Mouse (Mus musculus): ENCODE data around the gene Bcl11b. TPM values are rescaled to one million over a fixed set of nuclear protein-coding genes. Genes with fewer than 3 reads are reported as not detected.

Gene Bcl11b
- total and polyA plus RNA-seq, 3 experiments: not detected

GRCm38 (mm10) chr12:107939177-107939576 is 64.2 kb downstream of the Bcl11b start:
- H3K4me1 ChIP-seq (ENCODE audit: control insufficient read depth in 1 of 2, insufficient read depth in 2 of 2): no peaks in the 10 kb centered on the region
- no peak overlapping the region for H3K4me2 ChIP-seq (ENCODE audit: insufficient read depth, low read depth, poor library complexity, severe bottlenecking)
- TF ChIP-seq SMC3 (IDR thresholded peaks at IDR 0.05; ENCODE audit: low read depth, low read length) (no peak), CHD2 (IDR thresholded peaks at IDR 0.05; ENCODE audit: low read length) (no peak), ZNF384 (IDR thresholded peaks at IDR 0.05; ENCODE audit: low read depth, low read length) (no peak), BHLHE40 (IDR thresholded peaks at IDR 0.05; ENCODE audit: low read depth, low read length) (no peak), MXI1 (IDR thresholded peaks at IDR 0.05; ENCODE audit: low read depth, low read length) (no peak)

GRCm38 (mm10) chr12:107936972-107937371 is 66.4 kb downstream of the Bcl11b start:
- Histone ChIP-seq H3K4me2 (ENCODE audit: insufficient read depth, low read depth, poor library complexity, severe bottlenecking) (no peak overlapping the region), H3K79me2 (replicated peaks; ENCODE audit: control insufficient read depth, extremely low read depth, insufficient read depth, poor library complexity, severe bottlenecking) (no peaks in the 10 kb centered on the region), H3K9ac (ENCODE audit: insufficient read depth, low read depth) (no peak overlapping the region), H3K4me1 (ENCODE audit: control insufficient read depth in 1 of 2, insufficient read depth in 2 of 2) (no peaks in the 10 kb centered on the region), H3K36me3 (replicated peaks in 1 of 2; ENCODE audit: control insufficient read depth in 1 of 2, insufficient read depth in 1 of 2, low read length in 1 of 2) (no peaks in the 10 kb centered on the region), H3K27ac (ENCODE audit: insufficient read depth, low read depth) (no peak overlapping the region), H3K9me3 (replicated peaks; ENCODE audit: low read length) (peaks cover 88% of the 10 kb centered on the region), H3K27me3 (replicated peaks) (no peaks in the 10 kb centered on the region), H3K4me3 (replicated peaks in 1 of 3; ENCODE audit: low read depth in 2 of 3, low read length in 2 of 3, poor library complexity in 1 of 3) (no peak overlapping the region)
- dilution Hi-C loops (cut with MboI; ENCODE audit: extremely low pct_ligation_motif_present, extremely low pct_unique_long_range_greater_than_20kb, low sequenced_read_pairs): no loop called here
- no peak for DNase-seq (ENCODE audit: extremely low read depth)
- in situ Hi-C loops (cut with MboI; ENCODE audit: low pct_ligation_motif_present, low pct_unique_long_range_greater_than_20kb, low sequenced_read_pairs): no loop called here
- TF ChIP-seq RCOR1 (conservative IDR thresholded peaks at IDR 0.05; ENCODE audit: low read depth, low read length) (no peak), RAD21 (IDR thresholded peaks at IDR 0.05; ENCODE audit: low read depth, low read length) (no peak), TBP (conservative IDR thresholded peaks at IDR 0.05; ENCODE audit: low read depth, low read length) (no peak), MXI1 (IDR thresholded peaks at IDR 0.05; ENCODE audit: low read depth, low read length) (no peak), EP300 (IDR thresholded peaks at IDR 0.05; ENCODE audit: low read length) (no peak), ZMIZ1 (IDR thresholded peaks at IDR 0.05; ENCODE audit: low read depth, low read length) (no peak), BHLHE40 (IDR thresholded peaks at IDR 0.05; ENCODE audit: low read depth, low read length) (no peak), CHD1 (IDR thresholded peaks at IDR 0.05; ENCODE audit: low read depth, low read length) (no peak), MEF2A (IDR thresholded peaks at IDR 0.05; ENCODE audit: borderline replicate concordance, low read depth, low read length) (no peak), UBTF (IDR thresholded peaks at IDR 0.05; ENCODE audit: low read depth, low read length) (no peak), CTCF (conservative IDR thresholded peaks at IDR 0.05 in 1 of 2, IDR thresholded peaks at IDR 0.05 in 1 of 2; ENCODE audit: low read depth in 2 of 2, low read length in 2 of 2) (no peak), POLR2A (IDR thresholded peaks at IDR 0.05; ENCODE audit: low read depth, low read length) (no peak), MAZ (IDR thresholded peaks at IDR 0.05; ENCODE audit: low read depth, low read length) (no peak), MYC (IDR thresholded peaks at IDR 0.05; ENCODE audit: low read depth, low read length) (no peak)

More at GRCm38 (mm10) chr12:107939177-107939576, 64.2 kb downstream of the Bcl11b start:
- no peak overlapping the region for H3K27ac ChIP-seq (ENCODE audit: insufficient read depth, low read depth)
- H3K9me3 ChIP-seq (replicated peaks; ENCODE audit: low read length): peaks cover 91% of the 10 kb centered on the region
- H3K36me3 ChIP-seq (replicated peaks in 1 of 2; ENCODE audit: control insufficient read depth in 1 of 2, insufficient read depth in 1 of 2, low read length in 1 of 2): no peaks in the 10 kb centered on the region
- no peaks in the 10 kb centered on the region for H3K79me2 ChIP-seq (replicated peaks; ENCODE audit: control insufficient read depth, extremely low read depth, insufficient read depth, poor library complexity, severe bottlenecking)
- DNase-seq (ENCODE audit: extremely low read depth): no peak
- H3K4me3 ChIP-seq (replicated peaks in 1 of 3; ENCODE audit: low read depth in 2 of 3, low read length in 2 of 3, poor library complexity in 1 of 3): no peak overlapping the region
- no peak overlapping the region for H3K9ac ChIP-seq (ENCODE audit: insufficient read depth, low read depth)
- dilution Hi-C loops (cut with MboI; ENCODE audit: extremely low pct_ligation_motif_present, extremely low pct_unique_long_range_greater_than_20kb, low sequenced_read_pairs): no loop called here
- in situ Hi-C loops (cut with MboI; ENCODE audit: low pct_ligation_motif_present, low pct_unique_long_range_greater_than_20kb, low sequenced_read_pairs): no loop called here
- H3K27me3 ChIP-seq (replicated peaks): no peaks in the 10 kb centered on the region
